Mouse (Mus musculus): ENCODE data around the gene Slitrk1. TPM values are rescaled to one million over a fixed set of nuclear protein-coding genes. Genes with fewer than 3 reads are reported as not detected.

The Slitrk1 gene
- polyA plus RNA-seq, 1 experiment from 2014 or later: 2.1 TPM

DNA sequence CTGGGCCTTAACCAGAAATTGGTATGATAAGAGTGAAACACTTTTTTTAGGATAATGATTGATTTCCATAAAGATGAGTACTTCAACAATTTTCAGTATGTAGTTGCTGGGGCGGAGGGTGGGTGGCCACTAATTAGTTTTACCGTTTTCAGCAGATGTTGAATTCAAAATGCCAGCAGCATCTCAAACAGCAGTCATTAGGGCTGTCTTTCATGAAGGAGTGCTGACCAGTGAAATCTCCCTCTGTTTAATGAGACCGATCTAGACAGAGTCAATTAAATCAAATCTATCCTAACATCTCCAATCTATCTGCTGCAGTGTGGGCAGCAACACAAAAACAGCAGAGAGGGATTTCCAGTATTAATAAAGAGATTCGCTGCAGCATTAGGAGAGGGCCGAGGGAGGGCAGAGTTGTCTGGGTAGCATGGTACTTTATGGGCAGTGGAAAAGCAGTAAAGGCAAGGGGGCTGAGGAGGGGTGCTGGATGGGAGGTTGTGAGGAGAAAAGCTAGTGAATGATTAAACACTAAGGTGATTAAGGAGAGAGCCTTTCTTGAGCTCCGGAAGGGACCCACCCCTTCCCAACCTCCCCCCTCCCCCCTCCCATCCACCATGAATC is 4.5 kb downstream of the Slitrk1 start:
- ATAC-seq (replicated peaks; ENCODE audit: insufficient number of reproducible peaks, low FRiP score, low TSS enrichment, low read depth) (0 out of 2 replicates have a peak, but pooled peaks have one; percentile 22), DNase-seq (ENCODE audit: low spot score) (no peak)
- Histone ChIP-seq H3K36me3 (replicated peaks; ENCODE audit: control insufficient read depth, insufficient read depth, low read depth, low read length) (no peaks in the 10 kb centered on the region), H3K27me3 (ENCODE audit: control insufficient read depth, insufficient read depth, low read length) (peaks cover 22% of the 10 kb centered on the region), H3K9me3 (replicated peaks; ENCODE audit: control insufficient read depth, low read length) (no peaks in the 10 kb centered on the region), H3K4me1 (ENCODE audit: control insufficient read depth, insufficient read depth, low read length) (no peaks in the 10 kb centered on the region), H3K4me2 (ENCODE audit: low read depth, low read length) (no peak overlapping the region), H3K4me3 (ENCODE audit: low read depth, low read length) (no peak overlapping the region), H3K27ac (replicated peaks; ENCODE audit: low read depth, low read length) (no peak overlapping the region), H3K9ac (replicated peaks; ENCODE audit: low read length) (no peak overlapping the region)
- 18% methylated on average over 6 of the region's 6 CpGs for WGBS

DNA sequence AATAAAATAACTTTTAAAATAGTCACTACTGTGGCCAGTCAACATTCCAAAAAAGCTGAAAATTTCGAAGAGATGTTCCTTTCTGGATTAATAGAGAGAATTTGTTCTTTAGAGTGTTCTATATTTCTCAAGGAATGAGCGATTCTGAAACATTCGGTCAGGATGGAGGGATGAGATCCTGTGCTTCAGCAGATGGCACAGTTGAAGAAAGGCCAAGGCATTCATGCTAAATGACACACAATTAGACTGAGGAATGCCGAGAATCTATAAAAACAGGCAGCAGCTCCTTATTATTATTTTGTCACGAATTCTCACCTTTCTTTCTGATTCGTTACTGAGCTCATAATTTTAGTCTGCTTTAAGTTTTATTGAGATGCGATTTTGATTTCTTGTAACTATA is 15.4 kb downstream of the Slitrk1 start:
- DNase-seq (ENCODE audit: low spot score) (no peak), ATAC-seq (replicated peaks; ENCODE audit: insufficient number of reproducible peaks, low FRiP score, low TSS enrichment, low read depth) (no peak)
- Histone ChIP-seq H3K27me3 (ENCODE audit: control insufficient read depth, insufficient read depth, low read length) (no peaks in the 10 kb centered on the region), H3K4me2 (ENCODE audit: low read depth, low read length) (no peak overlapping the region), H3K9me3 (replicated peaks; ENCODE audit: control insufficient read depth, low read length) (no peaks in the 10 kb centered on the region), H3K4me3 (ENCODE audit: low read depth, low read length) (no peak overlapping the region), H3K4me1 (ENCODE audit: control insufficient read depth, insufficient read depth, low read length) (no peaks in the 10 kb centered on the region), H3K9ac (replicated peaks; ENCODE audit: low read length) (no peak overlapping the region), H3K36me3 (replicated peaks; ENCODE audit: control insufficient read depth, insufficient read depth, low read depth, low read length) (no peaks in the 10 kb centered on the region), H3K27ac (replicated peaks; ENCODE audit: low read depth, low read length) (no peak overlapping the region)
- WGBS: 78% methylated on average over 7 of the region's 7 CpGs

DNA sequence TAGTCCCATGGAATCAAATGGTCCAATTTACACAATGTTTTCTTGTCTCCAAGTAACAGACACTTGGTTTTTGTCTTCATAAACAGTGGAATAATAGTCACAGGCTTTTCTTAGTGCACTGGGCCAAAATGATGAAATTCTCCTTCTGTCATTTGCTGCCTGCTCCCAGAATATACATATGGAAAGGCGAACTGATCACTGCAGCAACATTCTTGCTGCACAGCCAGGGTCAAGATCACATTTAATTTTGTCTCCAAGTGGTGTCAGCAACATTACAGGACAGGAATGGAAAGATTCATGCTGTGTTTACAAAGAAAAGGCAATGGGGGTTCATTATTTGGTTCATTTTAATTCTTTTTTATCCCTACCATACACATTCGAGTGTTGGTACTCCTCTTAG is 18.5 kb downstream of the Slitrk1 start:
- ATAC-seq (replicated peaks; ENCODE audit: insufficient number of reproducible peaks, low FRiP score, low TSS enrichment, low read depth) (no peak), DNase-seq (ENCODE audit: low spot score) (no peak)
- Histone ChIP-seq H3K36me3 (replicated peaks; ENCODE audit: control insufficient read depth, insufficient read depth, low read depth, low read length) (no peaks in the 10 kb centered on the region), H3K4me2 (ENCODE audit: low read depth, low read length) (no peak overlapping the region), H3K9ac (replicated peaks; ENCODE audit: low read length) (no peak overlapping the region), H3K27me3 (ENCODE audit: control insufficient read depth, insufficient read depth, low read length) (no peaks in the 10 kb centered on the region), H3K27ac (replicated peaks; ENCODE audit: low read depth, low read length) (no peak overlapping the region), H3K4me1 (ENCODE audit: control insufficient read depth, insufficient read depth, low read length) (no peaks in the 10 kb centered on the region), H3K9me3 (replicated peaks; ENCODE audit: control insufficient read depth, low read length) (no peaks in the 10 kb centered on the region), H3K4me3 (ENCODE audit: low read depth, low read length) (no peak overlapping the region)
- WGBS: 58% methylated on average over 2 of the region's 2 CpGs

DNA sequence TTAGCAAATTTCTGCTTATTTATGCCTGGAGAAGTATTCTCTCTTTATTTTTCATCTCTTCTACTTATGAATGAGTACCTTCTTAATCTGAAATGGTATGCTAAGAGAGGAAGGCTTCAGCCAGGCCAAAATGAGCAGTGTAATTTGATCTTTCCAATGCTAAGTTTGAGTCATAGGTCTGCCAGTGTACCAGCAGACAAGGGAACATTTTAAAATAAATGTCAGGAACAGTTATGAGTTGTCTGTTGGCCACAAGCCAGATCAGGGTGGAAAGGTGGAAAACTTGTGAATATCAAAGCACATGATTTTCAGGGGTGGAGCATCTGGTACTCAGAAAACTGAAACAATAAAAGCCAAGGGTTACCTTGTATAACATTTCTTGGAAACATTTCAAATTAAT is 46.1 kb downstream of the Slitrk1 start:
- no peak overlapping the region for H3K9ac ChIP-seq (replicated peaks; ENCODE audit: low read length)
- no peak overlapping the region for H3K4me3 ChIP-seq (ENCODE audit: low read depth, low read length)
- no peaks in the 10 kb centered on the region for H3K36me3 ChIP-seq (replicated peaks; ENCODE audit: control insufficient read depth, insufficient read depth, low read depth, low read length)
- DNase-seq (ENCODE audit: low spot score) (peak; percentile 35), ATAC-seq (replicated peaks; ENCODE audit: insufficient number of reproducible peaks, low FRiP score, low TSS enrichment, low read depth) (no peak)
- H3K27me3 ChIP-seq (ENCODE audit: control insufficient read depth, insufficient read depth, low read length): no peaks in the 10 kb centered on the region
- no peaks in the 10 kb centered on the region for H3K9me3 ChIP-seq (replicated peaks; ENCODE audit: control insufficient read depth, low read length)
- H3K4me2 ChIP-seq (ENCODE audit: low read depth, low read length): no peak overlapping the region
- no peak overlapping the region for H3K27ac ChIP-seq (replicated peaks; ENCODE audit: low read depth, low read length)
- no peaks in the 10 kb centered on the region for H3K4me1 ChIP-seq (ENCODE audit: control insufficient read depth, insufficient read depth, low read length)

DNA sequence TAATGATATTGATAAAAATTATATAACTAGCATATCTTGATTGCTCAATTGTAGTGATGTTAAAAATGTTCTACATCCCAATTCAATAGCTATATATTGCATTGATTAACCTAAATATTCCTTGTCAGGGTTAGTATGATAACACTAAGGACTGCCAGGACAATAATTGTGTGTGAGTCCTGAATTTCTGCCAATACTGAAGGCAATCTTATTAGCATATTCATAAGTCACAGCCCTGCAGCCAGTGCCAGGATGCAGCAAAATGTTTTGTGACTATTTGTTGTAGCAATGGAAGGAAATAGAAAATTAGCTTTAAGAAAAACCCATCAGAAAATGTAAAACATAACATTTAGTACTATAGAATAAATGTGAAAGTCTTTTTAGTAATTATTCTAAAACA is 49.3 kb downstream of the Slitrk1 start:
- Histone ChIP-seq H3K9ac (replicated peaks; ENCODE audit: low read length) (no peak overlapping the region), H3K36me3 (replicated peaks; ENCODE audit: control insufficient read depth, insufficient read depth, low read depth, low read length) (no peaks in the 10 kb centered on the region), H3K27me3 (ENCODE audit: control insufficient read depth, insufficient read depth, low read length) (no peaks in the 10 kb centered on the region), H3K4me1 (ENCODE audit: control insufficient read depth, insufficient read depth, low read length) (no peaks in the 10 kb centered on the region), H3K4me2 (ENCODE audit: low read depth, low read length) (no peak overlapping the region), H3K4me3 (ENCODE audit: low read depth, low read length) (no peak overlapping the region), H3K9me3 (replicated peaks; ENCODE audit: control insufficient read depth, low read length) (no peaks in the 10 kb centered on the region), H3K27ac (replicated peaks; ENCODE audit: low read depth, low read length) (no peak overlapping the region)
- no peak for ATAC-seq (replicated peaks; ENCODE audit: insufficient number of reproducible peaks, low FRiP score, low TSS enrichment, low read depth)
- no peak for DNase-seq (ENCODE audit: low spot score)

DNA sequence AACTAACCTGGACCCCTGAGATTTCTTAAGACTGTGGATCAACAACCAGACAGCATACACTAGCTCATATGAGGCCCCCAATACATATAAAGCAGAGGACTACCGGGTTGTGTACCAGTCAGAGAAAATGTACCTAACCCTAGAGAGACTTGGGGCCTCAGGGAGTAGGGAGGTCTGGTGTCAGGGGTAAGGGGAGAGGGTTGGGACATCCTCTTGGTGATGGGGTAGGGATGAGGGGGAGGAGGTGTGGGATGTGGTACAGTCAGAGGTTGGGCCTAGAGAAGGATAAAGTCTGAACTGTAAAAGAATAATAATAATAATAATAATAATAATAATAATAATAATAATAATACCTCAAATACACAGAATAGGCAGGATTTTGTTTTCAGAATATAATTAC is 54.6 kb downstream of the Slitrk1 start:
- ATAC-seq (replicated peaks; ENCODE audit: insufficient number of reproducible peaks, low FRiP score, low TSS enrichment, low read depth): peak; percentile 56; the same call in 1 of the 2 replicates
- WGBS: 80% methylated on average over 1 of the region's 1 CpGs

More for the DNA sequence above, 54.6 kb downstream of the Slitrk1 start:
- Histone ChIP-seq H3K9ac (replicated peaks; ENCODE audit: low read length) (no peak overlapping the region), H3K4me3 (ENCODE audit: low read depth, low read length) (no peak overlapping the region), H3K27ac (replicated peaks; ENCODE audit: low read depth, low read length) (no peak overlapping the region), H3K4me2 (ENCODE audit: low read depth, low read length) (no peak overlapping the region), H3K36me3 (replicated peaks; ENCODE audit: control insufficient read depth, insufficient read depth, low read depth, low read length) (no peaks in the 10 kb centered on the region), H3K9me3 (replicated peaks; ENCODE audit: control insufficient read depth, low read length) (no peaks in the 10 kb centered on the region), H3K27me3 (ENCODE audit: control insufficient read depth, insufficient read depth, low read length) (no peaks in the 10 kb centered on the region), H3K4me1 (ENCODE audit: control insufficient read depth, insufficient read depth, low read length) (no peaks in the 10 kb centered on the region)
- DNase-seq (ENCODE audit: low spot score): no peak
